Mouse (Mus musculus): Measurements from ENCODE around the gene Focad. TPM values are rescaled to one million over a fixed set of nuclear protein-coding genes. Genes with fewer than 3 reads are reported as not detected.
"Not testable (repeated sequence)": the region's sequence is repeated elsewhere in the genome, so short reads cannot be mapped to it uniquely, and the experiment has no call there.

The Focad gene
- polyA plus RNA-seq, 1 experiment from 2014 or later: 3.4 TPM

DNA sequence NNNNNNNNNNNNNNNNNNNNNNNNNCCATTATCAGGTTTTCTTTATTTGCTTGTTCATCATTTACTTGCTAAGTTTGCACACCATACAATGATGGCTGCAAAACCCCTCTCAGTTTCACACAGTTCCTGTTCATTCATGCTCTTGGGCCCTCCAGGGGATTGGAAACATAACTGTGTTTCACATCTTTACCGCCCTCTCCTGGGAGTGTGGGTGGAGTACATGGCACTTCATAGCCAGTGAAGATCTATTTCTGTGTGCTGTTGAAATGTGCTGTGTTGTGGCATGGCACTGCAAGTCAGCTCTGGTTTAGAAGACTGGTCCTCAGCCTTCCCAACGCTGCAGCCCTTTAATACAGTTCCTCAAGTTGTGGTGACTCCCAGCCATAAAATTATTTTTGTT is 262.2 kb downstream of the Focad start:
- ATAC-seq (no peak), DNase-seq (no peak)
- H3K27ac ChIP-seq (ENCODE audit: low read depth): no peak overlapping the region
- no peak overlapping the region for H3K4me2 ChIP-seq (ENCODE audit: low read depth, low read length)
- H3K36me3 ChIP-seq (replicated peaks; ENCODE audit: insufficient read depth, low read length): no peaks in the 10 kb centered on the region
- H3K4me1 ChIP-seq (ENCODE audit: insufficient read depth): no peaks in the 10 kb centered on the region
- H3K27me3 ChIP-seq (ENCODE audit: insufficient read depth, low read length): no peaks in the 10 kb centered on the region
- TF ChIP-seq EP300 (IDR thresholded peaks at IDR 0.05; ENCODE audit: low read depth): no peak
- peak; percentile 40 for TF ChIP-seq CTCF (IDR thresholded peaks at IDR 0.05; ENCODE audit: low read depth)
- H3K9ac ChIP-seq (replicated peaks): no peak overlapping the region
- no peak overlapping the region for H3K4me3 ChIP-seq (ENCODE audit: low read depth, low read length)
- WGBS (ENCODE audit: insufficient replicate concordance): 78% methylated on average over 2 of the region's 2 CpGs
- no peaks in the 10 kb centered on the region for H3K9me3 ChIP-seq (ENCODE audit: low read length)

GRCm38 (mm10) chr4:88357431-88357830 is 263.0 kb downstream of the Focad start:
- 82% methylated on average over 3 of the region's 3 CpGs for WGBS (ENCODE audit: insufficient replicate concordance)
- Histone ChIP-seq H3K36me3 (replicated peaks; ENCODE audit: insufficient read depth, low read length) (no peaks in the 10 kb centered on the region), H3K9me3 (ENCODE audit: low read length) (no peaks in the 10 kb centered on the region), H3K4me2 (ENCODE audit: low read depth, low read length) (no peak overlapping the region), H3K4me3 (ENCODE audit: low read depth, low read length) (no peak overlapping the region), H3K27ac (ENCODE audit: low read depth) (no peak overlapping the region), H3K9ac (replicated peaks) (no peak overlapping the region), H3K4me1 (ENCODE audit: insufficient read depth) (no peaks in the 10 kb centered on the region), H3K27me3 (ENCODE audit: insufficient read depth, low read length) (no peaks in the 10 kb centered on the region)
- TF ChIP-seq CTCF (IDR thresholded peaks at IDR 0.05; ENCODE audit: low read depth) (no peak), EP300 (IDR thresholded peaks at IDR 0.05; ENCODE audit: low read depth) (no peak)
- ATAC-seq: no peak
- DNase-seq: no peak

DNA sequence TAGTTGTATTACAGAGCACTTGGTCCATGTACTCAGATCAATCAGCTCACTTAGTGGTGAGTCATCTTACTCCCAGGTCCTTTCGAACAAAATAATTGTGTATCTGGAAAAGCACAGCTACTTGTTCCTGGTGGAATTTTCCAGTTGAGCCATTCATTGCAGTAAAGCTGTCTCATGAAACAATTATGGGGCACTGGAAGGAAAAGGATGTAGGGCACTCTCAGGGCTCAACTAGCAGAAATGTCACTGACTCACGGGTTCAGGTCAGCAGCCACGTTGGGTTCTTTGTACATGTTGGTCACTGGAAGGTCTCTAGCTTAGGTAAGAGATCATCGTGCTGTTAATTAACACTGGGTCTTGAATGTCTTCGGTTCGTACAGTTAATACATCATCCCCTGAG is 275.5 kb downstream of the Focad start:
- Histone ChIP-seq H3K27me3 (ENCODE audit: insufficient read depth, low read length) (no peaks in the 10 kb centered on the region), H3K9me3 (ENCODE audit: low read length) (no peaks in the 10 kb centered on the region), H3K36me3 (replicated peaks; ENCODE audit: insufficient read depth, low read length) (no peaks in the 10 kb centered on the region; the same call in 1 of the 2 replicates), H3K4me2 (ENCODE audit: low read depth, low read length) (no peak overlapping the region), H3K27ac (ENCODE audit: low read depth) (no peak overlapping the region), H3K4me3 (ENCODE audit: low read depth, low read length) (no peak overlapping the region), H3K4me1 (ENCODE audit: insufficient read depth) (no peaks in the 10 kb centered on the region), H3K9ac (replicated peaks) (no peak overlapping the region)
- no peak for ATAC-seq
- no peak for DNase-seq
- 87% methylated on average over 6 of the region's 6 CpGs for WGBS (ENCODE audit: insufficient replicate concordance)
- TF ChIP-seq EP300 (IDR thresholded peaks at IDR 0.05; ENCODE audit: low read depth) (no peak), CTCF (IDR thresholded peaks at IDR 0.05; ENCODE audit: low read depth) (no peak)

GRCm38 (mm10) chr4:88370819-88371218 is 276.4 kb downstream of the Focad start:
- no peaks in the 10 kb centered on the region for H3K9me3 ChIP-seq (ENCODE audit: low read length)
- H3K4me1 ChIP-seq (ENCODE audit: insufficient read depth): no peaks in the 10 kb centered on the region
- no peak overlapping the region for H3K4me3 ChIP-seq (ENCODE audit: low read depth, low read length)
- H3K9ac ChIP-seq (replicated peaks): no peak overlapping the region
- no peak for DNase-seq
- H3K36me3 ChIP-seq (replicated peaks; ENCODE audit: insufficient read depth, low read length): no peaks in the 10 kb centered on the region; the same call in 1 of the 2 replicates
- H3K27ac ChIP-seq (ENCODE audit: low read depth): no peak overlapping the region
- TF ChIP-seq CTCF (IDR thresholded peaks at IDR 0.05; ENCODE audit: low read depth) (no peak), EP300 (IDR thresholded peaks at IDR 0.05; ENCODE audit: low read depth) (no peak)
- H3K4me2 ChIP-seq (ENCODE audit: low read depth, low read length): no peak overlapping the region
- ATAC-seq: no peak
- H3K27me3 ChIP-seq (ENCODE audit: insufficient read depth, low read length): no peaks in the 10 kb centered on the region
- WGBS (ENCODE audit: insufficient replicate concordance): 84% methylated on average over 8 of the region's 8 CpGs

DNA sequence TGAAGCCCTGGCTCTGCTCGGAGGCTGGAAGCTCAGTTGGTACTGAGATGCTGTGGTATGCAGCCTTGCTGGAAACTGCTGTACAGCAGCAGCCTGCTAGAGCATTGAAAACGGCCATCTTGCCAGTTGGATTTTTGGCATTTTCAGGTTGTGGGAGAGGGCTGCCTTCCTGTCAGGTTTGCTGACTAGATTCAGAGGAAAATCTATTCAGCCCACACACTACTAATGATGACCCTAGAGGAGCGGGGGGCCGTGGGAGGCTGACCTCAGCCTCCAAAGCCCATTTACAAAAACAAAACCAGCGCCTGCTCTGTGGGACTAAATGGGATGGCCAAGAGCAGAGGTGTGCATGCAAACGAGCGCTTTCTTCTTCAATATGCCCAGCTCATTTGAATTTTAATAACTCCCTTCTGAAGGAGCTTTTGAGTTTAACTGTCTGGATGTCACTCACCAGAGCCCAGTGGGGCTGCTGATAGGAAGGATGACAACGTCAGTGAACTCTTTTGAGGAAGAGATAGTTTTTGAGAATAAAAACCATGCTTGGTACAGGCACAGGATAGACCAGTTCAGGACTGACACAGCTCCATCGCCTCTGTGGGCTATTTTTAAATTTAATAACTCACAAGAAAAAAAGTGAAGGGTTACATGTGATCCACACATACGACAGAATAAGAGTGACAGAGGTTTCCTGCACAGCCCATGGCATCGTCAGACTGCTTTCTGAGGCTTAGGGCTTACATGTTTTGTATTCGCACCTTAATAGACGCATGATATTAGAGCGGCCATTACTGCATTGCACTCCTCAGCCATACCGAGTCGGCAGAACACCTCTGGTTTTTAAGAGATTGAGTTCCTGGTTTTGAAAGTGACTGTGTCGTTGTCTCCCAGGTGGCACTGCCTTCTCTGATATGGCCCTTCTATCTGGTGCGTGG is 278.1 kb downstream of the Focad start:
- H3K27me3 ChIP-seq (ENCODE audit: insufficient read depth, low read length): no peaks in the 10 kb centered on the region
- H3K4me1 ChIP-seq (ENCODE audit: insufficient read depth): no peaks in the 10 kb centered on the region
- ATAC-seq (no peak), DNase-seq (no peak)
- H3K27ac ChIP-seq (ENCODE audit: low read depth): no peak overlapping the region
- no peak overlapping the region for H3K4me3 ChIP-seq (ENCODE audit: low read depth, low read length)
- H3K9me3 ChIP-seq (ENCODE audit: low read length): no peaks in the 10 kb centered on the region
- no peak overlapping the region for H3K9ac ChIP-seq (replicated peaks)
- 81% methylated on average over 18 of the region's 18 CpGs for WGBS (ENCODE audit: insufficient replicate concordance)
- TF ChIP-seq EP300 (IDR thresholded peaks at IDR 0.05; ENCODE audit: low read depth) (no peak), CTCF (IDR thresholded peaks at IDR 0.05; ENCODE audit: low read depth) (no peak)
- no peaks in the 10 kb centered on the region; the same call in 1 of the 2 replicates for H3K36me3 ChIP-seq (replicated peaks; ENCODE audit: insufficient read depth, low read length)
- H3K4me2 ChIP-seq (ENCODE audit: low read depth, low read length): no peak overlapping the region

- DNase-seq (no peak), ATAC-seq (no peak)
- Histone ChIP-seq H3K4me3 (ENCODE audit: low read depth, low read length) (no peak overlapping the region), H3K9me3 (ENCODE audit: low read length) (no peaks in the 10 kb centered on the region), H3K4me2 (ENCODE audit: low read depth, low read length) (no peak overlapping the region), H3K27ac (ENCODE audit: low read depth) (no peak overlapping the region), H3K27me3 (ENCODE audit: insufficient read depth, low read length) (no peaks in the 10 kb centered on the region), H3K9ac (replicated peaks) (no peak overlapping the region), H3K36me3 (replicated peaks; ENCODE audit: insufficient read depth, low read length) (no peaks in the 10 kb centered on the region), H3K4me1 (ENCODE audit: insufficient read depth) (no peaks in the 10 kb centered on the region)
- 41% methylated on average over 1 of the region's 1 CpGs for WGBS (ENCODE audit: insufficient replicate concordance)
- no peak for TF ChIP-seq EP300 (IDR thresholded peaks at IDR 0.05; ENCODE audit: low read depth)
- TF ChIP-seq CTCF (IDR thresholded peaks at IDR 0.05; ENCODE audit: low read depth): no peak
Measured at GRCm38 (mm10) chr4:88390036-88390435, 295.6 kb downstream of the Focad start.

DNA sequence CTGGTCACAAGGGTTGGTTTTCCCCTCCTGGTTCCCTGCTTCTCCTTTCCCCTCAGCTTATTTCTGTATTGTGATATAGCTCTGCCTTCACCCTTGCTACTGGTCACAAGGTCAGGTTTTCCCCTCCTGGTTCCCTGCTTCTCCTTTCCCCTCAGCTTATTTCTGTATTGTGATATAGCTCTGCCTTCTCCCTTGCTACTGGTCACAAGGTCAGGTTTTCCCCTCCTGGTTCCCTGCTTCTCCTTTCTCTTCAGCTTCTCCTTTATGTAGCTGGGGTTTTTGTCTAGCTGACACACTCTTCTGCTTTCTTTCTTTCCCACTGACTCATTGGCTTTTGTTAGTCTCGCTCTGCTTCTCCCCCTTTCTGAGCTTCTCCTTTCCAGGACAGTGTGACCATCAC is 296.2 kb downstream of the Focad start:
- not testable (repeated sequence) for H3K36me3 ChIP-seq (replicated peaks; ENCODE audit: insufficient read depth, low read length); H3K4me2 ChIP-seq (ENCODE audit: low read depth, low read length); H3K9ac ChIP-seq (replicated peaks); H3K27ac ChIP-seq (ENCODE audit: low read depth); ATAC-seq; DNase-seq; H3K9me3 ChIP-seq (ENCODE audit: low read length); H3K4me3 ChIP-seq (ENCODE audit: low read depth, low read length); H3K4me1 ChIP-seq (ENCODE audit: insufficient read depth); H3K27me3 ChIP-seq (ENCODE audit: insufficient read depth, low read length)
- WGBS (ENCODE audit: insufficient replicate concordance): 73% methylated on average over 1 of the region's 1 CpGs
